10 mouse cellular contexts compared by ENCODE assay signal in the genomic region with DNA sequence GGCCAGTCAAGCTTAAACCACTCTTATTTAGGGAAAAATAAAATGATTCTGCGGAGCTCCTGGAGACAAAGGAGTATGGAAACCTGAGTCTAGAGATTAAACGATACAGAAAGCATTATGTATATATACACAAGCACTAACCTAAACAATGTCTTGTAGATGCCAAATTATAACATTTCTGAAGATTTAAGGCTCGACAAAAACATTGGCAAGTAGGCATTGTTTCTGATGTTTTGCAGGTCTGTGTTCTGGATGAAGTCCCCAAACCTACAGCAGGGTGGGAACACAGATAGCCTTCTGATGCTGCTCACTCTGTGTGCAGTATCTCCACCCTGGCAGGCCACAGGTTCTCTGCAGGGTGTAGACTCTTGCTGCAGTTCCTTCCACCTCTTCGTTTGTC.
DNase-seq lines count a peak whose midpoint lies in the region; ATAC-seq lines count a peak whose summit lies in the region.
"Had no signal": no experiment of that assay in that cellular context is flagged by ENCODE, and none has a peak within 500 bp of the region (broad histone marks: within the 10 kb centered on the region; RNA-seq: fewer than 3 reads in every experiment).

No protein-coding gene starts in this region.

- no peak for DNase-seq in kidney, adult 8-10 months
- no peak for DNase-seq in forebrain, embryonic 11.5 days (ENCODE audit: low spot score)
- DNase-seq in cerebellum, postnatal 4 days (ENCODE audit: low spot score in 2 of 2), result no peak
- no peak for DNase-seq in spleen, adult 18-20 months
- no peak for DNase-seq in gastrocnemius, postnatal 25 days

- no peak overlapping the region for H3K9ac ChIP-seq in kidney, embryonic 16.5 days (replicated peaks; ENCODE audit: low read length)
- H3K9ac ChIP-seq in forebrain, embryonic 11.5 days (ENCODE audit: low read length), result no peak overlapping the region; the same call in 1 of the 2 replicates
- no peak overlapping the region for H3K9ac ChIP-seq in hindbrain, embryonic 12.5 days
- H3K9ac ChIP-seq in neural tube, embryonic 13.5 days, result no peak overlapping the region

- 66% methylated on average over 4 of the region's 4 CpGs for WGBS in kidney, embryonic 16.5 days
- 42% methylated on average over 4 of the region's 4 CpGs for WGBS in forebrain, embryonic 11.5 days
- 55% methylated on average over 4 of the region's 4 CpGs for WGBS in hindbrain, embryonic 12.5 days
- WGBS in neural tube, embryonic 13.5 days, result 40% methylated on average over 4 of the region's 4 CpGs

- H3K4me1 ChIP-seq in kidney, embryonic 16.5 days (ENCODE audit: insufficient read depth, low read length), result peaks cover 19% of the 10 kb centered on the region
- peaks cover 8% of the 10 kb centered on the region; the same call in 1 of the 2 replicates for H3K4me1 ChIP-seq in forebrain, embryonic 11.5 days (replicated peaks; ENCODE audit: control insufficient read depth, insufficient read depth, low read length)
- peaks cover 20% of the 10 kb centered on the region for H3K4me1 ChIP-seq in hindbrain, embryonic 12.5 days
- peaks cover 32% of the 10 kb centered on the region for H3K4me1 ChIP-seq in neural tube, embryonic 13.5 days (replicated peaks)
- H3K4me1 ChIP-seq: megakaryocyte, embryonic 14.5 days had no signal

- H3K4me3 ChIP-seq in kidney, embryonic 16.5 days (ENCODE audit: low read length), result no peak overlapping the region
- H3K4me3 ChIP-seq in forebrain, embryonic 11.5 days (ENCODE audit: low read depth, low read length), result no peak overlapping the region
- no peak overlapping the region for H3K4me3 ChIP-seq in hindbrain, embryonic 12.5 days
- no peak overlapping the region for H3K4me3 ChIP-seq in neural tube, embryonic 13.5 days
- H3K4me3 ChIP-seq: megakaryocyte, embryonic 14.5 days had no signal

- no peak for ATAC-seq in kidney, embryonic 16.5 days (ENCODE audit: low FRiP score, low TSS enrichment)
- no peak for ATAC-seq in forebrain, embryonic 11.5 days (replicated peaks; ENCODE audit: low FRiP score)
- no peak for ATAC-seq in hindbrain, embryonic 12.5 days (ENCODE audit: low FRiP score)
- no peak for ATAC-seq in neural tube, embryonic 13.5 days (ENCODE audit: low read depth)

- H3K27me3 ChIP-seq in kidney, embryonic 16.5 days (ENCODE audit: insufficient read depth, low read length), result no peaks in the 10 kb centered on the region
- no peaks in the 10 kb centered on the region for H3K27me3 ChIP-seq in forebrain, embryonic 11.5 days (ENCODE audit: control insufficient read depth, insufficient read depth, low read length)
- H3K27me3 ChIP-seq in hindbrain, embryonic 12.5 days, result no peaks in the 10 kb centered on the region
- no peaks in the 10 kb centered on the region for H3K27me3 ChIP-seq in neural tube, embryonic 13.5 days
- H3K27me3 ChIP-seq: CH12.LX; megakaryocyte, embryonic 14.5 days had no signal

- H3K4me2 ChIP-seq in kidney, embryonic 16.5 days (replicated peaks; ENCODE audit: low read depth, low read length), result peak overlapping the region; percentile 61; the same call in 1 of the 2 replicates
- H3K4me2 ChIP-seq in forebrain, embryonic 11.5 days (ENCODE audit: low read depth, low read length, severe bottlenecking), result peak overlapping the region; percentile 46; the same call in 1 of the 2 replicates
- H3K4me2 ChIP-seq in hindbrain, embryonic 12.5 days (replicated peaks), result peak overlapping the region; percentile 50; the same call in 1 of the 2 replicates
- H3K4me2 ChIP-seq in neural tube, embryonic 13.5 days, result peak overlapping the region; percentile 58

- H3K36me3 ChIP-seq in kidney, embryonic 16.5 days (ENCODE audit: insufficient read depth, low read length), result no peaks in the 10 kb centered on the region
- H3K36me3 ChIP-seq in forebrain, embryonic 11.5 days (ENCODE audit: control insufficient read depth, insufficient read depth, low read length), result no peaks in the 10 kb centered on the region
- H3K36me3 ChIP-seq in hindbrain, embryonic 12.5 days, result no peaks in the 10 kb centered on the region
- no peaks in the 10 kb centered on the region for H3K36me3 ChIP-seq in neural tube, embryonic 13.5 days

- no peak overlapping the region for H3K27ac ChIP-seq in kidney, embryonic 16.5 days (ENCODE audit: low read length)
- H3K27ac ChIP-seq in forebrain, embryonic 11.5 days (ENCODE audit: low read depth, low read length), result peak overlapping the region; percentile 67
- peak overlapping the region; percentile 68 for H3K27ac ChIP-seq in hindbrain, embryonic 12.5 days
- peak overlapping the region; percentile 82 for H3K27ac ChIP-seq in neural tube, embryonic 13.5 days (replicated peaks)

- H3K9me3 ChIP-seq in kidney, embryonic 16.5 days (ENCODE audit: low read length), result no peaks in the 10 kb centered on the region
- no peaks in the 10 kb centered on the region for H3K9me3 ChIP-seq in forebrain, embryonic 11.5 days (ENCODE audit: control insufficient read depth, low read length)
- H3K9me3 ChIP-seq in hindbrain, embryonic 12.5 days (replicated peaks), result no peaks in the 10 kb centered on the region
- no peaks in the 10 kb centered on the region for H3K9me3 ChIP-seq in neural tube, embryonic 13.5 days
